Mouse (Mus musculus) naive thymus-derived CD4-positive, alpha-beta T cell, adult 2 months (primary cell): ENCODE measurements at regions not wholly inside any gene's neighbourhood (a gene's known extent, or its start where the extent isn't known, plus 50 kb on each side); places are given as distances from the start of the nearest gene placed in this dataset.

Experiments used
- DNase-seq: peaks from one replicate; pipeline ENCODE4 v3.0.0-alpha.2; 2011; ENCODE audit warnings: low read depth

DNA sequence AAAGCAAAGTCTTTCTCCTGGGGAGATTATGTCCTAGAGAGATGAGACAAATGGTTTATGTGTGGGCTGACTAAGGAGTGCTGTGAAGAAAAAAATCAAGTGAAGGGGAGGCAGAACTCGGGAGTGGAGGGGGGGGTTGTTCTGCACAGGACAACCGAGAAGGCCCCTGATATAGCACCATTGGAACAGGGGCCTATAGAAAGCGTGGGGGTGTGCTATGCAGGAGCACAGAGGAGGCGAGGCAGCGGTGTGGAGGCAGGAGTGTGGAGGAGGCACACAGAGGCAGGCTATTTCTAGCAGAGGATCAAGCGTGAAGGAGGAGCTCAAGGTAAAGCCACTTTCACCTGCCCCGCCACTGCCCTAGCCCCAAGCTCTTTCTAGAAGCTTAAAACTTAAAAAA, 88.0 kb upstream of the Dapk1 start:
- no peak for DNase-seq

DNA sequence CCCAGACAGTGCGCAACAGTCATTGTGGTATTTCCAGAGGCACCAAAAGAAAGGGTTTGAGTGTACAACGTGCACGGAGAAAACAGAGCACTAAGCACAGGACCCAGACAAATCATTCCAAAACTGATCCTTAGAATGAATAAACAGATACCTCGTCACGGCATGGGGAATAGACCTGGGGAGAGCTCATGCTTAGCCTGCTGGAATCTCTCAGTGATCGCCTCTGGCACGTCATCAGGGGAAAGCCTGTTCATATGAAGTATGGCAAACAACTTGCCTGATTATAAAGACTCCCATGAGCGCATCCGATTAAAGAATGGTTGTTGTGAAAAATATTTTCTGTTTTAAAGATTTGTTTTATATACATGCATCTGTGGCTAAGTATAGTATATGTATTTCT, 86.9 kb upstream of the Dapk1 start:
- no peak for DNase-seq

DNA sequence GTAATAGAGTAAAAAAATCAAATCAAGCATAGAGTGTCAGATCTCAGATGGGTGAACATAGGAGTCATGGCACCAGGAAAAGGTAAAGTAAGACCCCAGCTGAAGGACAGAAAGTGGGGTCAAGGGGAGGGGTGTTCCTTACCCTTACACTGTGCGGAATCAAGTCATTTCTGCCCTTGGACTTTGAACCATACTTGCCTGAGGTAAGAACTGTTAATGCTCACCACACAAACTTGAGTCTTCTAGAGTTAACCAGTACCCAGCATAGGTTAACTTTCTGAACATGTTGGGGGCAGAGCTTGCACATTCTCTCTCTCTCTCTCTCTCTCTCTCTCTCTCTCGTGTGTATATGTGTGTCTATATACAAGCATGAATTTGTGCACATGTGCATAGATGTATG, 83.7 kb upstream of the Dapk1 start:
- no peak for DNase-seq

DNA sequence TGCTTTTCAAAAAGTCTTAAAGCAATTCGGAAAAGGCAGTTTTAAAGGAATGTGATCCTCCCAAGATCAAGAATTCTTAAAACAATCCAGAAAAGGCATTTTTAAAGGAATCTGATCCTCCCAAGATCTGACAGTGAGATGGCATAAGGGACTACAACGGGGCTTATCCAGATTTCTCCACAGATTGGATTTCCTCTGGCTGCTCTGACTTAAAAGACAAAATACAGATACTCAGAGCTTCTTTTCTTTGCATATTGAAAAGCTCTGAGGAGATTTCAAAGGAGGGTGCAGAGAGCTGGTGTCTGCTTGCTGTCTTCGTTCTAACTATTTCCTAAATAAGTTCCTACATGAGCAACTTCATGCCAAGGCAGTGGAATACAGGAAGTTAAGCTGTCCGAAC, 82.0 kb upstream of the Dapk1 start:
- no peak for DNase-seq

DNA sequence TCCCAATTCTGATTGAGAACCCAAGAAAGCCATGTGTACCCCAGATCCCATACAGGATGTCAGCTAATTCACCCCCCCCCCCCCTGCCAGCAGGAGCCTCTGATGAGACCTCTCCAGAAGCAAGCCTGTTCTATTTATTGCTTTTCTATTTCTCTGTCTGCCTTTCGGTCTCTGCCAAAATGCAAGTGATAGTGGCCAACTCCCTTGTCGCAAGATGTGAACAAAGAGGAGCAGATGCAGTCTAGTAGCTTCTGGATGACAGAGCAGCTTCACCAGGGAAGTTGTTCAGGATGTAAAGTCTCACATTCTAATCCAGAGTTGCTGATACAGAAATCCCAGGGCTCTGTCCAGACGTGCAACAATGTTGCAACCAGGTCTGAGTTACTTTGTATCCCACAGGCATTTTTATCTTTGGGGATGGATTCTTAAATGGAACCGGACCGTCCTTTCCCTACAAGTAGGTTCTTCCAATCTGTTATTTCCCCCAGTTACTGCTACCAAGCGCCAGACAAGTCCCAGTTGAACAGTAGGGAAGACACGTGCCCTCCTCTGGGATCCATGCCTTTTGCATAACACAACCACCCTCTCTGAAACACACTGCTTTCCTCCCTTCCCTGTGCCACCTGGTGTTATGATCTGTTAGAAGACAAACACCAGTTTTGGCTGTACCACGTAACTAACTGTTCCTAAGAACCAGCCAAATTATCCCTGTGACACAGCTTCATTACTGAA, 78.9 kb upstream of the Dapk1 start:
- no peak for DNase-seq

DNA sequence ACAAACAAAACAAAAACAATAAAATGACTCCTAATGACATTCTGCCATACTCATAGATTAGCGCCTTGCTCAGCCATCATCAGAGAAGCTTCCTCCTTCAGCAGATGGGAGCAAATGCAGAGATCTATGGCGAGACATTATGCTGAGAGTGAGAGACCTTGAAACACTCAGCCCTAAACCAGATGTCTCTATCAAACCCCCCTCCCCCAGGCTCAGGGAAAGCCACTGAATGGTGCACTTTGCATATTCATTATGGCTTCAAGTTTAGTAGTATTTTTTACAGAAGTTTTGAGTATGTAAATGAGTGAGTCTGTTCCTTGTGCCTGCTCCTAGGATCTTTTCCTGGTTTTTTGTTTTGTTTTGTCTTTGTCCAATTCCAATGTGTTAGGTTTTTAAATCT, 73.9 kb upstream of the Dapk1 start:
- DNase-seq: no peak

DNA sequence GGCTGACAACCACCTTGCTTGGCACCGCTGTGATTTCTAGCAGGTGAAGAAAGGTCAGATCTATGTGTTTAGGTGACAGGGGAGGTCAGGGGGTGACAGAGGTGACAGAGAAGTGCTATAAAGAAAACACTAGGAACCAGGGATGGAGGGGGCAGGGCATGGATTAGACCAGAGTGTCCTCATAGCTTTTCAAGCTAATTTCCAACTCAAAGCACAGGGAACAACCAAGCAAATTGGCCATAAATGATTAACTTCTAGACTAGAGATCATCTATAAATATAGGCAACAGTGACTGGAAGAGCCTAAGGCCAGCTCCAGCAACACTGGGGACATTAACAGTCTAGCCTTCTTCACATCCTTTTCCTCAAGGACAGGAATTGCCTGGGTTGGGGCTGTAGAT, 72.9 kb upstream of the Dapk1 start:
- no peak for DNase-seq

DNA sequence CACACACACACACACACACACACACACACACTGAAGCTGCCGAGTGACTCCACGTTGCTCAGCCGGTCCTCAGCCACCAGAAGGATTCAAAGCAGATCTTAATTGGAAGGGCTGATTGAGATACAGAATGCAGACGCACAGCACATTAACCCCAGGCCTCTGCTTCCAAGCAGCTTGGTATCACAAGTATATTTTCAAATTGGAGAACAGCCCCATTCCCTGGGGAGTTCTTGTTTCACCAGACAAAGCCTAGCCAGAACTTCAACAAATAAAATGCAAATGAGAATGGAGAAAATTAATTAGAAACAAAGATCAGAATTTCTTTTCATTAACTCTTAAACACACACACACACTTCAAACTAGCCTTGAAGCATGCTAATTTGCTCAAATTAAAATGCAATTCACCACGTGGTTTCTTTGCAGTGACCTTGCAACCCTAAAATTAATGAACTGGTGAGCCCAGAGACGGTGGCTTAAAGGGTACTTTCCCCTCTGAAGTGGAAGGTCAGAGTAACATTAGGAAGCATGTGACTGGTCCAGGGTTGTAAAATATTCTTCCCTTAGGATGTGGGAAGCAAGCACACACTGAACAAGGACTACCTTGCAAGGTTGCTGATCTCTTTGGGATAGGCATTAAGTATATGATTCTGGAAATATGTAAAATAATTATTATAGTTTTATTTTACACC, 72.2 kb upstream of the Dapk1 start:
- DNase-seq: no peak

DNA sequence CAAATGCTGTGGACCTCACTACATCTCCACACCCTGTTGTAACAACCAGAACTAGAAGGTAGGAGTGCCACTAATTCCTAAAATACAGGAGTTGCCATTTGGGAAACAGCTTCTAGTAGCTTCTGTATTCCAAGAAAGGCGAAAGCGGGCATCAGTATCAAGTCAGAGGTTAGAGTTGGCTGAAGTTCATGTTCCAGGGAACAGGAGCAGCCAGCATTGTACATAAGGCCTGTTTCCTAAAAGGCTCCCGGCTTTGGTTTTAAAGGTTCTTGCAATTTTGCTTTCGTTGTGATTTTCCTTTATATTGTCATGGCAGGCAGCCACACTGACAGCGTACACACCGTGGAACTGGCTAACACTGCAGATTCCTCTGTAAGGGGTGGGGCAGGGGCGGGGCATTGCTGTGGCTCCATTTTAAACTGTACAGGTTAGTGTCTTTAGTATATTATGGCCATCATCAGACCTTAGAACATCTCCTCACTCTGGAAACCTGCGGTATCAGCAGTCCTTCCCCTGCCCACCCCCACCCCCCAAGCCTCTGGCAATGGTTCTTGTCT, 67.8 kb upstream of the Dapk1 start:
- DNase-seq: no peak

DNA sequence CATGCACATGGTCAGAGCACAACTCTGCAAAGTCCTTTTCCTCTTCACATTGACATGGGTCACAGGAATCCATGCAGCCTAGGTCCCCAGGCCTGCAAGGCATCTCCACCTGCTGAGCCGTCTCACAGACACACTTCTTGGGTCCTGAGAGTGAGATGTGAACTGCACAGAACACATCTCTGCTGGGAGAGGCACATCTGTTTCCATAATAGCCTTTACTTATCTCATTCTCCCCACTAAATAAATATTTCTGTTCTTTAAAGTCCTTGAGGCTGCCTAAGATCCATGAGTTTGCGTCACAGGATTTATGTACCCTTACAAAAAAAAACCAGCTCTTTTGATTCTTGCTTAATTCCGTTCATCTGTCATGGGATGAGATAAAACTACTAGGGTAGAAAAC, 67.2 kb upstream of the Dapk1 start:
- no peak for DNase-seq

DNA sequence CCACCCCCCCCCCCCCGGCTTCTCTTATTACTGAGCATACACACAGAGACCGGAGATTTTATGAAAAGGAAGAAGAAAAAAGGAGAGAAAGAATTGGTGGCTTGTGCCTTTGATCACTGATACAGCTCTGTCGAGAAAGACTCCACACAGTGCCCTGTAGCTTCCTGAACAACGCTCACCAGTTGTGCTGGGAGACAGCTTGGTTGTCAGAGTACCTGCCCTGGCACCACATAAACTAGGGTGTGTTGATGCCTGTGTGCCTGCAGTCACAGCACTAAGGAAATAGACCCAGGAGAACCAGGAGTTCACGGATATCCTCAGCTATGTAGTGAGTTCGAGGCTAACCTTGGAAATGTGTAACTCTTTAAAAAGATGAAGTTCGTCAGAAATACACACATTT, 66.7 kb upstream of the Dapk1 start:
- no peak for DNase-seq

DNA sequence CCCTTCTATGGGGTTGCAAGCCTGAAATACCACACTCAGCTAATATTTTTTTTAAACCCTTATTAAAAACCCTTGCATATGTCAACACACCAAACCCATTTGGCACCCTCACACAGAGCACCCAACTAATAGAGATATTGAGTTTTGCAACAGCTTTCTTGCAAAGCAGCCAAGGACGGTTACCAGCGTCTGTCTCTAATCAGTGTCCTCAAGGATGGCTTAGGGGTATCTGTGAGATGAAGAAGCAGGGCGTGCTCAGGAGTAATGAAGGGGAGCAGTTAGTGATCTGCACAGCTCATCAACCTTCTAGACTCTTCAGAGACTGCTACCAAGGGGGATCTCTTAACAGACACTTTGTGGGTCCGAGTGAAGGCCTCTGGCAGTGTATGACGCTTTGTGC, 65.0 kb upstream of the Dapk1 start:
- DNase-seq: no peak

DNA sequence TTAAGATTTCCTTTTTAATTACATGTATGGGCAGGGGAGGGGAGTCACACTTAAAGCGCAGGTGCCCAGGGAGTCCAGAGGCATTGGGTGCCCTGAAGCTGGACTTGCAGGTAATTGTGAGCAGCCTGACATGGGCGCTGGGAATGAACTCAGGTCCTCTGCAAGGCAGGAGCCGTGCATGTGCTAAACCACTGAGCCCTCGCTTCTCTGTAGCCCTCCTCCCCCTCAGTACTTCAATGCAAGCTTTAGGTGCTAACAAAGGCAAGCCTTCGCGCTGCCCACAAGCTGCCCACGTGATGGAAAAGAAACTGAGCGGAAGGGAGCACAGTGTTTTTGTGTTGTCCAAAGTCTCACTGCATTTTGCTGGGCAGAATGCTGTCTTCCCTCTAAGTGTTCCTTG, 63.6 kb upstream of the Dapk1 start:
- no peak for DNase-seq

DNA sequence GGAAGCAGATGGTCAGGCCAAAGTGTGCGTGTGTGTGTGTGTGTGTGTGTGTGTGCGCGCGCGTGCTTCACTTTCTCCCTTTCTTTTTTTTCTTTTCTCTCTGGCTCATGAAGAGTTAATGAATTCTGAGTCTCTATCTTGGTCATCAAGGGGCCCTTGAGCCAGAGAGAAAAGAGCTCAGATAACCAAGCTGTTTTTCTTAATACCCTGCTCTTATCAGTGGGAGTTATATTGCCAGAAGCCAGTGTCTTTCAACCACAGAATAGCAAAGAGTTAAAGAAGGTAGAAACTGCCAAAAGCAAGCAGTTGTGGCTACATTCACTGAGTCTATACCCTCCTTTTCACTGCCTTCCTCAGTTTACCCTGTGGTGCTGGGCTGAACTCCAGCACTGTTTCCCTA, 60.6 kb upstream of the Dapk1 start:
- no peak for DNase-seq

DNA sequence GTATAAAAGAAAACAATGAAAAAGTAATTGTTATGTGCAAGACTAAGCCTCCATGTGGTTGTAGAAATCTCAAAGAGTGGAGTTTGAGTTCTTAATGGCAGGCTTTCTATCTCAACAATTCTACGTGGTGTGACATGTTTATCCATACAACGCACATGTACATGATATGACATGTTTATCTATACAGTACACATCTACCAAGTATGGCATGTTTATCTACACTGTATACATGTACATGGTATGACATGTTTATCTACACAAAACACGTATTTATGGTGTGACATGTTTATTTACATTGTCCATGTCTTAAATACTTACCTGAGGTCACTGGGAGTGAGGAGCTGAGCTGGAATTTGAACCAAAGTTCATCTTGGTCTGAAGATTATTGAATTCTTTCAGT, 57.4 kb upstream of the Dapk1 start:
- DNase-seq: no peak

DNA sequence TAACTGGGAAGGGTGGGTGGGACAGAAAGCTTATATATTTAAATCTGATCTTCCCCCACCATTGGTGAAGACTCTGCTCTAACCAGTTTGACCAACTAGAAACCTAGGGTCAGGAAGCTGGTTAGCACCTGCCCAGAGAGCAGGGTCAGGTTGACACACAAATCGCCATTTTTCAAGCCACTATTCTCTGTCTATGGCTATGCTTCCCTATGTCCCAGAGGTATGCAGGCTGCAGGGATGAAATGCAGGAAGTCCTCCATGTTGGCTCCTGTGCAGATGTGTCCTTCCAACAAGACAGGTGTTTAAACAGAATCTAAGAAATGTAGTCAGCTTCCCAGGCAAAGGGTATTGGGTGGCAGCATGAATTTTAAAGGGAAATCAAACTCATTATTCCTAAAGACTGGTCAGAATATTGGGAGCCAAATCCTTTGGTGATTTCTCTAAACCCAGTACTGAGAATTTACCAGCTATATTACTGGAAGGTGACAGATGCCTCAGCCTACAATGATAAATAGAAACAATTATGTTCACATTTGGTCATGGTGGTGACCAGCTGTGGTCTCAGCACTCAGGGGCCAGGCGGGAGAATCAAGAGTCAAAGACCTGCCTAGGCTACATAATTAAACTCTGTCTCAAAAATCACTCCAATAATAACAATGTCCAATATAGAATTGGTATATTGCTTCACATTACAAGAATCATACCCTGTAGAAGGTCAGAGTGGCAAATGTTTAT, 55.6 kb upstream of the Dapk1 start:
- no peak for DNase-seq
